Mouse (Mus musculus): Measurements from ENCODE around the gene Itm2c.

DNA sequence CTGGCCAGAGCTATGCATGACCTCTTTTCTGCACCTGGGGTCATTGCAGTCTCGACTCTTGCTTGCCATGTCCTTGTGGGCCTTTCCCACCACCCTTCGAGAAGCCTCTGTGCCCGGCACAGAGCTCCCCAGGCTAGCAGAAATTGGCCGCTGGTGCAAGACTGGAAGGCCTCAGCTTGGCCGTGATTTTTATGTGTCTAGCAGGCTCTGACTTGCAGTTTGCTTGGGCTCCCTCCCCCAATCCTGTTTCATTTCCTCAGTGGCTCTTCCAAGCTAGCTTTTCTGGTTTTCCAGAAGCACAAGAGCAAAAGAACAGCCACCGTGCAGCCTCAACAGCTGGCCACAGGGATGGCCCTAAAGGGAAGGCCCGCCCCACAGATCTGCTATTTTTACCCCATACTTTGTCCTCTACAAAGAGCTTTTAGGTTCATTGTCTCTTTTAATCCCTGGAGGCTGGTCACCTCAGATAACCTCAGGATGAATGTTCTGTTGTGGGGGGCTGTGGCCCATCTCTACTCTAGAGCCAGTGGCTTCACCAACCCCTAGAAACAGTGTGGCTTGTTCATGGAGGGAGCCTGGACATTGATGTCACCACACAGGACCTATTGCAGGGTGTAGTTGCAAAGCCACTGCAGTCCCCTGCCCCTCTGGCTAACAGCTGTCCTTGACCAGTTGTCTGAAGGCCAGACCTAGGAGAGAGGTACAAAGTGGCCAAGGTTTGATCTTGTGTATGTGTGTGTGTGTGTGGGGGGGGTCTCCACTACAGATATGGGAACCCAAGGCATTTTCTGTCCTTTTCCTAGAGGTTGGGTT, 6.6 kb downstream of the Itm2c start:
- TF ChIP-seq POLR2A (IDR thresholded peaks at IDR 0.05; ENCODE audit: low read depth, low read length) (no peak), CTCF (IDR thresholded peaks at IDR 0.05; ENCODE audit: borderline replicate concordance, insufficient read depth, low read length) (no peak)

Data from embryonic fibroblast, embryonic 13.5 days (primary cell).